Mouse (Mus musculus) layer of hippocampus, adult 18-20 months (tissue): ENCODE measurements around the gene Esrrg. TPM values are rescaled to one million over a fixed set of nuclear protein-coding genes. Genes with fewer than 3 reads are reported as not detected.

Experiments used
- DNase-seq, 2 experiments: peaks; one replicate each; pipeline ENCODE4 v3.0.0; 2022; ENCODE audit warnings: low spot score in 2 of 2
- total RNA-seq, 2 experiments: library from RNA; stranded (reverse); gene quantifications; 2 replicates each; pipeline ENCODE4 v1.2.3; 2021

Esrrg gene
- total RNA-seq, 2 experiments from 2014 or later: 13.2 to 15.8 TPM

GRCm38 (mm10) chr1:188057892-188058291, 449.3 kb downstream of the Esrrg start:
- DNase-seq: no peak

GRCm38 (mm10) chr1:188059006-188059405, 450.4 kb downstream of the Esrrg start:
- no peak for DNase-seq

GRCm38 (mm10) chr1:188060493-188060892, 451.9 kb downstream of the Esrrg start:
- no peak for DNase-seq

- no peak for DNase-seq
Measured at GRCm38 (mm10) chr1:188068833-188069232, 460.2 kb downstream of the Esrrg start.

GRCm38 (mm10) chr1:188069849-188070248, 461.3 kb downstream of the Esrrg start:
- no peak for DNase-seq

- DNase-seq: no peak
Measured at GRCm38 (mm10) chr1:188077561-188078195, 469.1 kb downstream of the Esrrg start.

- no peak for DNase-seq
Measured at GRCm38 (mm10) chr1:188080261-188080875, 471.8 kb downstream of the Esrrg start.

GRCm38 (mm10) chr1:188082665-188083640, 474.4 kb downstream of the Esrrg start:
- DNase-seq: no peak

GRCm38 (mm10) chr1:188085116-188085879, 476.7 kb downstream of the Esrrg start:
- DNase-seq: no peak

- no peak for DNase-seq
Measured at GRCm38 (mm10) chr1:188093724-188094123, 485.1 kb downstream of the Esrrg start.

GRCm38 (mm10) chr1:188101832-188102231, 493.2 kb downstream of the Esrrg start:
- DNase-seq: no peak

- no peak for DNase-seq
Measured at GRCm38 (mm10) chr1:188103179-188103578, 494.6 kb downstream of the Esrrg start.

GRCm38 (mm10) chr1:188105516-188105915, 496.9 kb downstream of the Esrrg start:
- no peak for DNase-seq

GRCm38 (mm10) chr1:188107946-188108345, 499.4 kb downstream of the Esrrg start:
- no peak for DNase-seq

- no peak for DNase-seq
Measured at GRCm38 (mm10) chr1:188111552-188111951, 503.0 kb downstream of the Esrrg start.

GRCm38 (mm10) chr1:188113240-188113639, 504.6 kb downstream of the Esrrg start:
- DNase-seq: no peak

GRCm38 (mm10) chr1:188118125-188118524, 509.5 kb downstream of the Esrrg start:
- peak; percentile 19 to 63 for DNase-seq

- DNase-seq: no peak
Measured at GRCm38 (mm10) chr1:188119806-188120205, 511.2 kb downstream of the Esrrg start.

- DNase-seq: no peak
Measured at GRCm38 (mm10) chr1:188125521-188126021, 517.0 kb downstream of the Esrrg start.

- DNase-seq: no peak
Measured at GRCm38 (mm10) chr1:188136126-188136525, 527.5 kb downstream of the Esrrg start.

GRCm38 (mm10) chr1:188139473-188139872, 530.9 kb downstream of the Esrrg start:
- no peak for DNase-seq
